Mouse (Mus musculus) midbrain, embryonic 10.5 days (tissue): ENCODE results near the gene Scand1. TPM values are rescaled to one million over a fixed set of nuclear protein-coding genes. Genes with fewer than 3 reads are reported as not detected.

ENCODE experiments used
- DNase-seq: peaks from one replicate; pipeline ENCODE4 v3.0.0-alpha.2; 2017; ENCODE audit warnings: low spot score
- H3K27ac ChIP-seq: fragments of 300-500 bp; sonication (generic); replicated peaks from 2 replicates; pipeline ENCODE4 v1.5.1; 2016; ENCODE audit warnings: mild to moderate bottlenecking
- H3K27me3 ChIP-seq: fragments of 300-500 bp; sonication (generic); 2 replicates; pipeline ENCODE4 v1.6.1; 2016; ENCODE audit warnings: low read depth, mild to moderate bottlenecking; ENCODE audit not compliant: poor library complexity, severe bottlenecking
- H3K36me3 ChIP-seq: fragments of 300-500 bp; sonication (generic); 2 replicates; pipeline ENCODE4 v1.6.1; 2016; ENCODE audit warnings: mild to moderate bottlenecking, moderate library complexity
- H3K4me1 ChIP-seq: fragments of 300-500 bp; sonication (generic); 2 replicates; pipeline ENCODE4 v1.6.1; 2016
- H3K4me3 ChIP-seq: fragments of 300-500 bp; sonication (generic); 2 replicates; pipeline ENCODE4 v1.5.1; 2016; ENCODE audit warnings: mild to moderate bottlenecking, moderate library complexity
- H3K9me3 ChIP-seq: fragments of 300-500 bp; sonication (generic); replicated peaks from 2 replicates; pipeline ENCODE4 v1.6.1; 2016; ENCODE audit warnings: mild to moderate bottlenecking
- WGBS: fragments of 180-500 bp; shearing (Covaris S2); methylation state at CpG from one replicate; pipeline ENCODE4 v1.1.7; 2016; 5-methylcytosine and 5-hydroxymethylcytosine counted together
- polyA plus RNA-seq: library from polyadenylated mRNA; unstranded; fragments of >200 nt; fragmentation: Nextera tagmentation; extraction: Ambion mirVana; gene quantifications from 2 replicates; pipeline ENCODE4 v1.2.1, GENCODE M21; 2016

Gene Scand1
- polyA plus RNA-seq, 1 experiment from 2014 or later: 64.7 TPM

DNA sequence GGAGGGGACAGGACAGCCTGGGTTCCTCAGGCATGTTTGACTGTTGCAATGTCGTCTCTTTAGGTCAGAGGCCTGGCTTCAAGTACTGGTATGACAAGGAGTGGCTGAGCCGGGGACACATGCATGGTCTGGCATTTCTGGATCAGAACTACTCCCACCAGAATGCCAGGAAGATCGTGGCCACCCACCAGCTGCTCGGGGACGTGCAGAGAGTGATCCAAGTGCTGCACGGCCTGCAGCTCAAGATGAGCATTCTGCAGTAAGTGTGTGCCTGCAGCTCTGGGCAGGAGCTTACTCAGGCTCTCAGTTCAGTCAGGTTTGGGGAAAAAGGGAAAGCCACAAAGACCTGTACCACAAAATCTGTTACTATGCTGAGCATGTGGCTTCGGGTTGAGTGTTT, 14.0 kb downstream of the Scand1 start:
- Histone ChIP-seq H3K36me3 (peaks cover 92% of the 10 kb centered on the region), H3K27me3 (no peaks in the 10 kb centered on the region)

DNA sequence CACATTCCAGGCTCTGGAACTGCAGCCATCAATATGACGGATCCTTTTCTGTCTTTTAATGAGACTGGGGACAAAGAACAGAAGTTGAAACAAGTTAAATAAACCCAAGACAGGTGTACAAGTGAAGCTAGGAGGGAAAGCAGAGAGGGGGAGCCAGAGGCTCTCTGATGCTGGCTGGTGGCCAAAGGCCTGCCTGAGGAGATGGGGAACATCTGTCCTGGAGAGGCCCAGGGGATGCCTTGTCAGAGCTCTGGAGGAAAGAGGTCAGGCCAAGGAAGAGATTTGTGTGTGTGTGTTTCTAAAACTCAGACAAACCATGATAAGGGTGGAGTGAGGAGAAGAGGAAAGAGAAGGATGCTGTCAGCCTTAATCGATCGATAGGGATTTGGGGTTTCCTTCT, 14.9 kb downstream of the Scand1 start:
- Histone ChIP-seq H3K4me3 (no peak overlapping the region), H3K9me3 (no peaks in the 10 kb centered on the region), H3K27ac (no peak overlapping the region), H3K27me3 (no peaks in the 10 kb centered on the region), H3K36me3 (peaks cover 94% of the 10 kb centered on the region), H3K4me1 (no peaks in the 10 kb centered on the region)
- WGBS: 92% methylated on average over 3 of the region's 3 CpGs
- DNase-seq: no peak

More for the DNA sequence above, 14.0 kb downstream of the Scand1 start:
- Histone ChIP-seq H3K4me1 (no peaks in the 10 kb centered on the region), H3K9me3 (no peaks in the 10 kb centered on the region), H3K4me3 (no peak overlapping the region), H3K27ac (no peak overlapping the region)
- no peak for DNase-seq
- WGBS: 94% methylated on average over 7 of the region's 7 CpGs

DNA sequence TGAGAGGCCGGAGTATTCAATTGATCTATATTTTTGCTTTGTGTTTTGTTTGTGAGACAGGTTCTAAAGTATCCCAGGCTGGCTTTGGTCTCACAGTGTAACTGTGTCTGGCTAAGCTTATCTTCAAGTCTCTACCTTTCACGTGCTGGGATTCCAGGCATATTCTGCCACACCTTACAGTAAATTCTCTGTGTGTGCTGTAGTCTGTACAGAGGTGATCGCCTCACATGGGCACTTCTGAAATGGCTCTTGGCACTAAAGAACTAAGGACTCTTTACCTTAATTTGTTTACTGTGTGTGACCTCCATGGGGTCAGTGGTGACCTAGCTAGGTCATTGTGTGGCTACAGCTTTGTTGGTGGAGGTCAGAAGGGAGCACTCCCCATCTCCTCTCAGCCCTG, 16.3 kb downstream of the Scand1 start:
- DNase-seq: no peak
- Histone ChIP-seq H3K4me1 (no peaks in the 10 kb centered on the region), H3K9me3 (no peaks in the 10 kb centered on the region), H3K27me3 (no peaks in the 10 kb centered on the region), H3K27ac (no peak overlapping the region), H3K36me3 (peaks cover 91% of the 10 kb centered on the region), H3K4me3 (no peak overlapping the region)
- 97% methylated on average over 3 of the region's 3 CpGs for WGBS

- DNase-seq: no peak
- Histone ChIP-seq H3K9me3 (no peaks in the 10 kb centered on the region), H3K4me1 (no peaks in the 10 kb centered on the region), H3K27me3 (no peaks in the 10 kb centered on the region), H3K27ac (no peak overlapping the region), H3K4me3 (no peak overlapping the region), H3K36me3 (peaks cover 91% of the 10 kb centered on the region)
- 92% methylated on average over 2 of the region's 2 CpGs for WGBS
These were observed 16.9 kb downstream of the Scand1 start for GRCm38 (mm10) chr2:156295601-156296063.

GRCm38 (mm10) chr2:156291998-156292397, 20.5 kb downstream of the Scand1 start:
- no peak overlapping the region for H3K4me3 ChIP-seq
- no peaks in the 10 kb centered on the region for H3K9me3 ChIP-seq
- peaks cover 96% of the 10 kb centered on the region for H3K36me3 ChIP-seq
- no peaks in the 10 kb centered on the region for H3K4me1 ChIP-seq
- H3K27me3 ChIP-seq: no peaks in the 10 kb centered on the region
- WGBS: 85% methylated on average over 1 of the region's 1 CpGs
- no peak overlapping the region for H3K27ac ChIP-seq
- no peak for DNase-seq

DNA sequence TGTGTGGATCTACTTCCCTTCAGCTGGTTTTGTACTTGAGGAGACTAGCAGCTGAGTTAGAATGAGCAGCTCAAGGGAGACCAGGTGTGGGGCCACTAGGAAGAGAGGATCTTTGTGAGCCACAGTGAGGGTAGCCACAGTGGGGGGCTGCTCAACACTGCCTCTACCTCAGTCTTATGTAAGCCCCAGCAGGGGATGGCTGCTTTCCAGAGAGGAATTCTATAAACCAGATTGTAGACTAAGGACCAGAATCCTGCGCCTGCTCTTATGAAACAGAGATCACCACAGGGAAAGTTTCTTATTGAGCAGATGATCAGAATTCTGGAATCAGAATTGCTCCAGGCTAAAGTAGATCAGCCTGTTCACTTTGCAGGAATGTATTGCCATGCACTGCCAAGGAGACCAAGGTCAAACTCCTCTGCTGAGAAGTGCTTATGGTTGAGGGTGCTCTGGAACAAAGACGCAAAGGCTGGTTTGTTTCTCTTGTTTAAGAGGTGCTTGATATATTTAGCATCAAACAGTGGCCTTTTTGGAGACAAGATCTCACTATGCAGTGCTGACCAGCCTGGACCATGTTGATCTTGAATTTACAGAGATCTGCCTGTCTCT, 22.8 kb downstream of the Scand1 start:
- Histone ChIP-seq H3K9me3 (no peaks in the 10 kb centered on the region), H3K4me3 (no peak overlapping the region), H3K27ac (no peak overlapping the region), H3K4me1 (no peaks in the 10 kb centered on the region), H3K27me3 (no peaks in the 10 kb centered on the region), H3K36me3 (peaks cover 95% of the 10 kb centered on the region)
- 86% methylated on average over 2 of the region's 2 CpGs for WGBS
- no peak for DNase-seq

- 94% methylated on average over 2 of the region's 2 CpGs for WGBS
- H3K36me3 ChIP-seq: peaks cover 88% of the 10 kb centered on the region
- no peaks in the 10 kb centered on the region for H3K4me1 ChIP-seq
These were observed 24.3 kb downstream of the Scand1 start for GRCm38 (mm10) chr2:156288222-156288621.

DNA sequence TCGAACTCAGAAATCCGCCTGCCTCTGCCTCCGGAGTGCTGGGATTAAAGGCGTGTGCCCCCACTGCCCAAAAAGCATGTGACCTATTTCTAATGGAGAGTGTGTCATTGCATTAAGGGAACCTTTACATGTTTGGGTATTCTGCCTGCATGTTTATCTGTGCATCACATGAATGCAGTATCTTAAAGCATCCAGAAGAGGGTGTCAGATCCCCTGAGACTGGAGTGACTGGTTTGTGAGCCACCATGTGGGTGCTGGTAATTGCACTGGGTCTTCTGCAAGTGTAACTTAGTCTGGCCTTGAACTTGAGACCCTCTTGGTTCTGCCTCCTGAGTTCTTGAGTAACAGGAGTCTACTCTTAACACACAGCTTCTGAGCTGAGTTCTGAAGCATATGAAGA, 25.8 kb downstream of the Scand1 start:
- Histone ChIP-seq H3K27ac (no peak overlapping the region), H3K9me3 (no peaks in the 10 kb centered on the region), H3K4me3 (no peak overlapping the region), H3K27me3 (no peaks in the 10 kb centered on the region), H3K36me3 (peaks cover 88% of the 10 kb centered on the region), H3K4me1 (no peaks in the 10 kb centered on the region)
- WGBS: 91% methylated on average over 4 of the region's 4 CpGs
- no peak for DNase-seq

More at GRCm38 (mm10) chr2:156288222-156288621, 24.3 kb downstream of the Scand1 start:
- Histone ChIP-seq H3K27me3 (no peaks in the 10 kb centered on the region), H3K9me3 (no peaks in the 10 kb centered on the region), H3K27ac (no peak overlapping the region), H3K4me3 (no peak overlapping the region)
- no peak for DNase-seq

- 80% methylated on average over 2 of the region's 2 CpGs for WGBS
- Histone ChIP-seq H3K9me3 (no peaks in the 10 kb centered on the region), H3K4me1 (no peaks in the 10 kb centered on the region), H3K27me3 (no peaks in the 10 kb centered on the region), H3K36me3 (peaks cover 86% of the 10 kb centered on the region), H3K4me3 (no peak overlapping the region), H3K27ac (no peak overlapping the region)
- DNase-seq: no peak
These were observed 27.3 kb downstream of the Scand1 start for GRCm38 (mm10) chr2:156285161-156285560.

DNA sequence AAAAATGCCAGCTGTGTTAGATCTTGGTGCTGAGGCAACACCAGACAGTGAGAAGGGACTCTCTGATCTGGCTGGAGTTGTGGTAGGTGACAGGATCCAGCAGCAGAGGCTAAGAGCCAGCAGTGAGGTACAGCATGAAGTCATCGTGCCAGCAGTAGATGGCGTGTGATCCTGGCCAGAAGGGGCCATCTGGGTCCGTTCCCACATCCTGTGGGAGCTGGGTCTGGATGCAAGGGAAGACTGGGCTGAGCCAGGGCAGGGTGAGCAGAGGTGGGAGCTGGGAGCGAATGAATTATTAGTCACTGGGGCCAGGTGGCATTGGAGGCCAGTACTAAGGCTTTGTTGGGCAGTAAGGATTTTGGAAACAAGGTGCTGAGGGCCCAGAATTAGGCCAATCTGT, 31.3 kb downstream of the Scand1 start:
- H3K27ac ChIP-seq: no peak overlapping the region
- H3K4me3 ChIP-seq: no peak overlapping the region
- H3K9me3 ChIP-seq: no peaks in the 10 kb centered on the region
- H3K4me1 ChIP-seq: no peaks in the 10 kb centered on the region
- H3K27me3 ChIP-seq: no peaks in the 10 kb centered on the region
- WGBS: 91% methylated on average over 4 of the region's 4 CpGs
- H3K36me3 ChIP-seq: peaks cover 85% of the 10 kb centered on the region
- no peak for DNase-seq

- H3K27ac ChIP-seq: no peak overlapping the region
- H3K9me3 ChIP-seq: no peaks in the 10 kb centered on the region
- peak; percentile 69 for DNase-seq
- no peaks in the 10 kb centered on the region for H3K27me3 ChIP-seq
- H3K4me1 ChIP-seq: no peaks in the 10 kb centered on the region
- H3K36me3 ChIP-seq: peaks cover 82% of the 10 kb centered on the region
- H3K4me3 ChIP-seq: no peak overlapping the region
- 80% methylated on average over 4 of the region's 4 CpGs for WGBS
These were observed 34.1 kb downstream of the Scand1 start for GRCm38 (mm10) chr2:156278226-156279017.

DNA sequence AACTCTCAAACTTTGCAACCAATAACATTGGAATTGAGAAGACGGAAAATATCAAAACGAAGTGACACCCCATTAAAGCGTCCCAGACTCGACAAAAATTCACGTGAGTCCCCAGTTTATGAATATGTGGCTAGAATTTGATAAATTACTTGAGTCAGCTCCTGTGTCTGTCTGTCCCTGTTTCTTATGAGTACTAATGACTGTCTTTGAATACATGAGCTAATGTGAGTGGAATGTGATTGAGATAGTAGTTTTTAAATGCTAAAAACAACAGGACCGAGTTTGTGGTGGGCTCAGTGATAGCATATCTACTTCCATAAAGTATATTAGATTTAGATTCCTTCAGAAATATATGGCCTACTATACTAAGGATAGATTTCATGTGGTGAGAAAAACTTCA, 40.0 kb downstream of the Scand1 start:
- 94% methylated on average over 6 of the region's 6 CpGs for WGBS
- Histone ChIP-seq H3K9me3 (no peaks in the 10 kb centered on the region), H3K27me3 (no peaks in the 10 kb centered on the region), H3K36me3 (peaks cover 79% of the 10 kb centered on the region), H3K4me1 (no peaks in the 10 kb centered on the region), H3K4me3 (no peak overlapping the region), H3K27ac (no peak overlapping the region)
- no peak for DNase-seq

DNA sequence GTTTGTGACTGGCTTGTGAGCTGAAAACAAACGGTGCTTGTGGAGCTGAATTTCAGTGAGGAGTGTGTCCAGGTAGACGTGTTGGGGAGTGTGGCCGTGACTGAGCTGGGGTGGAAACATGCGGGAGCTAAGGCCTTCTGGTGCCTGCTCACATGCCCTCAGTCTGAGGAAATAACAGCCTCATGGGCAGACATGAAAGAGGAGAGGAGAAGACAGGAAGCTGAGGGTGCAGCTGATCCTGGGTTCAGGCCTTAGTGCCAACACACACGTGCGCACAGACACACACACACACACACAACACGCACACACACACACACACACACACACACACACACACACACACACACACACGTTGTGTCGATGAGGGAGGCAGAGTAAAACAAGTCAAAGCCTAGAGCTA, 44.9 kb downstream of the Scand1 start:
- Histone ChIP-seq H3K27me3 (no peaks in the 10 kb centered on the region), H3K27ac (no peak overlapping the region), H3K4me3 (no peak overlapping the region), H3K36me3 (peaks cover 72% of the 10 kb centered on the region), H3K9me3 (no peaks in the 10 kb centered on the region), H3K4me1 (no peaks in the 10 kb centered on the region)
- WGBS: 97% methylated on average over 9 of the region's 9 CpGs
- no peak for DNase-seq
